Mouse (Mus musculus): ENCODE data around the gene Metrn.

DNA sequence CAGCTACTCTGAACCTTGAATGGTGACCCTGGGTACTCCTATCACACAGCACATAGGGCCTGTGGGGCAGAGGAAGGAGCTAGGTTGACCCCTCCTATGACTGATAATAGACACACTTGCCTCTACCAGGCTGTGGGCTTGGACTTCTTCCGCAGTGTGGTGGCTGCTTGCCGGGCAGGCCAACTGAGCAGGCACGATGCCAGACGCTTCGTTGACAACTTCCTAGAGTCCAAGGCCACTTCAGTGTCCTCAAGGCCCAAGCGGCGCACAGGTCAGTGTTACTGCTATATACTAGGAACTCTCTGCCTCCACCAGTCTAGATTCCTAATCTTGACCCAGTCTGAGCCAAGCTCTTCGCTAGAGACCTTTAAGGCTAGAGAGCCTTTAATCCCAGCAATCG lies 53.1 kb downstream of the Metrn start:
- TF ChIP-seq CTCF (conservative IDR thresholded peaks at IDR 0.05 in 1 of 2, IDR thresholded peaks at IDR 0.05 in 1 of 2; ENCODE audit: low read depth in 2 of 2, low read length in 2 of 2) (no peak), POLR2A (IDR thresholded peaks at IDR 0.05; ENCODE audit: low read depth, low read length) (no peak)
